Mouse (Mus musculus): Measurements from ENCODE around the gene Scp2d1.
A peak's percentile ranks its signal among the peaks of the same experiment; 100 is the strongest.
"Not testable (repeated sequence)": the region's sequence is repeated elsewhere in the genome, so short reads cannot be mapped to it uniquely, and the experiment has no call there.

Scp2d1 gene

GRCm38 (mm10) chr2:144823356-144823755 is at the start of gene Scp2d1:
TSS of gene Scp2d1 (plus strand) at chr2:144823656.
- DNase-seq (ENCODE audit: low read depth, low spot score), result not testable (repeated sequence)

GRCm38 (mm10) chr2:144774636-144775160 is 48.8 kb upstream of the Scp2d1 start:
- DNase-seq (ENCODE audit: low read depth, low spot score), result no peak

GRCm38 (mm10) chr2:144775626-144776025 is 47.8 kb upstream of the Scp2d1 start:
- DNase-seq (ENCODE audit: low read depth, low spot score), result no peak

GRCm38 (mm10) chr2:144779263-144779662 is 44.2 kb upstream of the Scp2d1 start:
- no peak for DNase-seq (ENCODE audit: low read depth, low spot score)

GRCm38 (mm10) chr2:144780731-144781130 is 42.7 kb upstream of the Scp2d1 start:
- DNase-seq (ENCODE audit: low read depth, low spot score), result no peak

- no peak for DNase-seq (ENCODE audit: low read depth, low spot score)
These were observed 41.6 kb upstream of the Scp2d1 start for GRCm38 (mm10) chr2:144781871-144782270.

GRCm38 (mm10) chr2:144782481-144782880 is 41.0 kb upstream of the Scp2d1 start:
- DNase-seq (ENCODE audit: low read depth, low spot score), result no peak

- DNase-seq (ENCODE audit: low read depth, low spot score), result no peak
These were observed 40.3 kb upstream of the Scp2d1 start for GRCm38 (mm10) chr2:144783190-144783589.

GRCm38 (mm10) chr2:144783831-144784230 is 39.6 kb upstream of the Scp2d1 start:
- no peak for DNase-seq (ENCODE audit: low read depth, low spot score)

GRCm38 (mm10) chr2:144791671-144792294 is 31.7 kb upstream of the Scp2d1 start:
- DNase-seq (ENCODE audit: low read depth, low spot score), result no peak

- DNase-seq (ENCODE audit: low read depth, low spot score), result no peak
These were observed 25.9 kb upstream of the Scp2d1 start for GRCm38 (mm10) chr2:144797515-144797914.

- DNase-seq (ENCODE audit: low read depth, low spot score), result no peak
These were observed 15.4 kb upstream of the Scp2d1 start for GRCm38 (mm10) chr2:144807766-144808754.

- DNase-seq (ENCODE audit: low read depth, low spot score), result no peak
These were observed 5.1 kb downstream of the Scp2d1 start for GRCm38 (mm10) chr2:144828457-144828985.

- DNase-seq (ENCODE audit: low read depth, low spot score), result peak; percentile 0
These were observed 13.3 kb downstream of the Scp2d1 start for GRCm38 (mm10) chr2:144836667-144837311.

- peak; percentile 1 for DNase-seq (ENCODE audit: low read depth, low spot score)
These were observed 13.8 kb downstream of the Scp2d1 start for GRCm38 (mm10) chr2:144837312-144837679.

- no peak for DNase-seq (ENCODE audit: low read depth, low spot score)
These were observed 45.4 kb downstream of the Scp2d1 start for GRCm38 (mm10) chr2:144868827-144869226.

All from ES-CJ7 (cell line).